Mouse (Mus musculus) adrenal gland, adult (tissue): ENCODE data around the gene Rab15.
"Not testable (repeated sequence)": the region's sequence is repeated elsewhere in the genome, so short reads cannot be mapped to it uniquely, and the experiment has no call there.

Source experiments
- DNase-seq, 2 experiments: peaks; one replicate each; pipeline ENCODE4 v3.0.0; 2022 to 2023; ENCODE audit warnings: low spot score in 1 of 2; ENCODE audit not compliant: inconsistent age in 2 of 2

The Rab15 gene

DNA sequence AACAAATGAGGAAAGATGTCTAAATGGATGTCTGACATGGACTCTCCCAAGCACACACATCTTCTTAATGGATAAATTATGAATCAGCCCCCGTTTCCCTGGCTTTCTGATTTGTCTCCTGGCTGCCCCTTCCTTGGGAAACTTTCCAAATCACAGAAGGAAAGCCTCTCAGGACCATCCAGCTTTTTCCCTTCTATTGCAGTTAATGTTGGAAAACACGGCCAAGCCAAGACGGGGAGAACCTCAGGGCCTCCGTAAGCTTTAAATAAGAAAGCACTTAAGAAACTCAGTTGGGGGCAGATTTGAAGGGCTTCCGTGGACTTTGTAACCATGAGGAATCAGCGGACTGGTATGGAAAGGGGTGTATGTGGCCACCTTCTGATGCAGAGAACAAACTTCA lies 2.9 kb downstream of the Rab15 start:
- DNase-seq = no peak

GRCm38 (mm10) chr12:76818908-76819307 lies 3.8 kb downstream of the Rab15 start:
- no peak for DNase-seq

DNA sequence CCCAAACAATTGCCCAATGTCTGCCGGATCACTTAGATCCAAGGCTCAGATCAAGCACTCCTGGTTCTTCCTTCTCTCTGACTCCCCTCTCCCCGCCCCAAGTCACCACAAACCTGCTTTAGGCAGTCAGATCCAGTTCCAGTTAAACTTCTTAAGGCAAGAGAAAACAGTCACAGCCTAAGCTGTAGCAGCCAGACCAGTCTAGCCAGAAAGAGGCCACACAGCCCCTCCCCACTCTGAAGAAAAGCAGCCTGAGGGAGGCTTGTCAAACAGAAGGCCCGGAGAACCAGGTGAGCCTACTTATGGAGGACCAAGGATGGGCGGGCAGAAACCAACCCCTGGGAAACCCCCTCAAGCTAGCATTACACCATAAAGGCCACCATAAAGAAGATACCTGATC lies 4.6 kb downstream of the Rab15 start:
- DNase-seq = no peak

GRCm38 (mm10) chr12:76817176-76817575 lies 5.5 kb downstream of the Rab15 start:
- no peak for DNase-seq

GRCm38 (mm10) chr12:76816720-76817119 lies 6.0 kb downstream of the Rab15 start:
- no peak for DNase-seq

DNA sequence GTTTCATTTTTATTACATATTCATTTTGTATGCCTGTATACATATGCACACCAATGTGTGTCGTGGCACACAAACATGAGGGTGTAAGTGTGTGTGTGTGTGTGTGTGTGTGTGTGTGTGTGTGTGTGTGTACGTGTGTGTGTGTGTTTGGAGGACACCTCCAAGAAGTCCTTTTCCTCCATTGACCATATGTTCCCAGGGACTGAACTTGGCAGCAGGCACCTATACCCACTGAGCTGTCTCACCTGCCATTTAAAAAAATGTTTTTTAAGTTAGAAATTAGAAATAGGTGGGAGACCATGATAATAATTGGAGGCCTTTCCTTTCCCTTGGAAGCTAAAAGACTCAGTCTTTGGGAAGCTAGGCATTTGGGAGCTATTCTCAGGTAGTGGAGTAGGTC lies 8.6 kb downstream of the Rab15 start:
- DNase-seq = no peak

GRCm38 (mm10) chr12:76813543-76813942 lies 9.2 kb downstream of the Rab15 start:
- peak in 1 of 2 experiments; percentile 32 for DNase-seq

- DNase-seq = no peak
These were observed 11.7 kb downstream of the Rab15 start for GRCm38 (mm10) chr12:76811006-76811405.

DNA sequence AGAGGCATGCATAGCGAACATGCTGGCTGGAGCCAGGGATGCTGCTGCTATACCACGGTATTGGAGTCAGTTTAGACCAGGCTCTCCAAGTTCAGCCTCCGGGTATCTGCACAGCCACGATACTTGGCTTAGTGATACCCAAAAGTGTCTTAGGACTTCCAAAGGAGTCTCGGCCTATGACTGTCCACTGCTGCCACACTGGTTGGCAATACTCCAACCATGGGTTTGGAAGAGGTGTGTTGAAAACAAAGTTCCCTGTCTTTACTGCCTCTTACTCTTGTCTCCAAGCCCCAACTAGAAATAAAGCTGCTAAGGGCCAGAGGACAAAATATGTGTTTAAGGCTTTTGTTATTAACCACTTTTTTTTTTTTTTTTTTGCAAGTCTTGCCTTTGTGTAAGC lies 12.2 kb downstream of the Rab15 start:
- DNase-seq = no peak

DNA sequence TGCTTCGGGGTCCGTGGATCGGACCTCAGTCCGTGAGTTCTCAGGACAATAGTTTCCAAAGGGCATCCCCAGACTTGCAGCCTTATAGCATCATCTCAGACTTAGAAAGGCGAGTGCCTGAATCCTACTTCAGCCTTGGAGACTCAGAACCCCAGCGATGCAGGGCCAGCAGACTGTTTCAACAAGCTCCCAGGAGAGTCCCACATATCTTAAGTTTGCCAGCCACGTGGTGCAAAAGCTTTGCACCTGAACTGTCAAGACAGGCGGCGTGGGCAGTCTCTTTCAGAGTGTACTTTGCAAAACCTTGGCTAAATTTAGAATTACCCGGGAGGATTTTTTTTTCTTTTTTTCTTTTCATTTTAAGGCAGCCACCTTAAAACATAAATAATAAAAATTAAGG lies 14.9 kb downstream of the Rab15 start:
- DNase-seq = no peak

DNA sequence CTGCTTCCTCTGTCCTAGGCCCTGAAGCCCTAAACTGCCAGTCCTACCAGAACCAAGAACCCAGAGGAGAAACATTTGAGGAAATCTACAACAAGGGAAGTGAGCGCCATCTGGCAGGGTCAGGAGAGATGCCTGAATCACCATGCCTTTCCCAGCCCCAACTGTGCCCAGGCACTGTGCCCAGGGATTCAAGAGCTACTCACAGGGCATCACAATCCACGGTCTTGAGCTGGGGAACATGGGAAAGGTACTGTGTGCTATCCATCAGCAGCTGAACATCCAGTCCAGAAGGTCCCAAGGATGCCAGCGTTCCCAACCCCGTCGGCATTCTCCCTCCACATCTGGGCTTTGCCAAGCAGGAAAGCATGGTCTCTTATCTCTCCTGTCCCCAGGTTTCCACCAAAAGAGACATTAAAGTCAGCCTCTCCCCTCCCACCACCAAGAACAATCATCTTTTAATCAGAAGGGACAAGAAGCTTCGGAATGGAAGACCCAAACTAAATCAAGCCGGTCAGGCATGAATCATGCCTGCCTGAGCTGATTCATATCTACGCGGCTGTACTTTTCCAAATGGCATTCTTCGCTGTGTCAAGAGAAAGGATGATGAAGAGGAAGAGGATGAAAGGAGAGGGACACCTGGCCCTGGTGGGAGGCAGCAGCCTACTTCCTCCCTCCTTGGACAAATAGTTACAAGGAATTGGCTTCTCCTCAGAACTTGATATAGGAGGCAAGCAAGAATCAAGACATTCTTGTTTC lies 17.5 kb downstream of the Rab15 start:
- DNase-seq = peak; percentile 59 to 82

GRCm38 (mm10) chr12:76803700-76804252 lies 18.9 kb downstream of the Rab15 start:
- peak; percentile 59 to 87 for DNase-seq

DNA sequence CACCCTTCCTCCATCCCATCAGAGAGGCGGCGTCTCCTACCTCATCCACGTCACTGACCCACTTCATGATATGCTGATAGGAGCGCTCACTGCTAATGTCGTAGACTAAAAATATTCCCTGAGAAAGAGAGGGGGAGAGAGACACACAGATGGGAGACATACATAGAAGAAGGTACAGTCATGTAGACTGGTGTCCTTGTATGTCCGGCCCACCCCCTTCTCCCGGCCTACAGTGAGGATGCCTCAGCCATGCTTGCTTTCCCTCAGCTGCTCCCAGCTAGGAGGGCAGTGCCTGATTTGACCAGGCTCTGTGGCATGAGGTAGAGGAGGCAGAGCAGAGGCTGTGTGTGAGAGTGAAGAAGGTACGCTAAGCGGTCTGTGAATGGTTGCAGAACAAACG lies 19.7 kb downstream of the Rab15 start:
- DNase-seq = no peak

DNA sequence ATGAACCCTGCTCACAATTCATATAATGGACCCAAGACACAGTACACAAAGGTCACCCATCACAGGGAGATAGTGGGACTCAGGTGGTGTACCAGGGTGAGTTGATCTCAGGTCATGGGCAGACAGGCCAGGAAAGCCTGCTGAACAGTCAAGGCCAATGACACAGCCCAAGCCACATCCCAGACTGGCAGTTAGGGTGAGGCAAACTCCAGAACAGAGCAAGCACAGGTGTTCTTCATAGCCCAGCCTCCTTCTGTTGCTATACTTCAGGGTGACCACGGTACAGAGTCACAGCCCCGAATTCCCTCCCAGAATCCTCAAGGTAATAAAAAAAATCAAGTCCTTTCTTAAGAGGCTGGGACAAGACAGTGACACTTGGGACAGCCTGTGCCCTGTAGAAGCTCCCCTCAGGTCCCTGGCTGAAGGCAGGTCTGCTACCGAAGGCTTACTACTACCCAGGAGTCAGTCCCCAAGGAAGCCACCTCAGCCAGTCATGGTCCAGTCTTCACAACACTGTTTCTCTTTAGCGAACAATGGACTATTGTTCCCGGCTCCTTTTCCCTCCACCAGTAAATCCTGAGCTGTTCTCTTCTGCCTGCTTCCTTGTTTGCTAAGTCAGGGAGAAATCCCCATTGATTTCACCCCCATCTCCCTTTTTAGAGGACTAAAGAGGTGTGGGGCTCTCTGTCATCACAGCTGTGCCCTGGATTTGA lies 24.5 kb downstream of the Rab15 start:
- DNase-seq = no peak

DNA sequence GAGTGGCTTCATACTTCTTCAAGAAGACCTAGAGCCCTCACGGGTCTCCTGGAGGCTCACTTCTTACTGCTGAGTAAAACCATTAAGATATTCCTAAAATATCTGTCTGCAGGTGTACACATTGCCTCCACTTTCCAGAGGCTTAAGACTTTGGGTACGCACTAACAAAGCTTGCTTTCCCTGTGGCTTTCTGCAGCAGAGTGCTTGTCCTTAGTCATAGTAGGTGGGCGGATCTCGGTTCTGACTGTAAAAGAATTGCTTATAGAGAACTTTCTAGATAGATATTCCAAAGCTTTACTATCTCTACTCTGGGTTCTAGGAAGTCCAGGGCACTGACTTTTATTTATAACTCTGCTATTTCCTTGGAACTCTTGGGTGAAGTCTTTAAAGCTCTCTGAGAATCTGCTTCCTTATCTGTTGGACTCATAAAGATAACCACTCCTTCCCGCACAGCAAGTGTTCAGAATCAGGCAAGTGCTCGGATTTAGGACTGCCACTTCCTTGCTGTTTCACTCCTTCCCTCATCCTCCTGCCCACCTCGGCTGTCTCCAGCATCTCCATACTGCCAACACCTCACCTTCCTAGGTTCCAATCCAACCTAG lies 25.7 kb downstream of the Rab15 start:
- DNase-seq = no peak

DNA sequence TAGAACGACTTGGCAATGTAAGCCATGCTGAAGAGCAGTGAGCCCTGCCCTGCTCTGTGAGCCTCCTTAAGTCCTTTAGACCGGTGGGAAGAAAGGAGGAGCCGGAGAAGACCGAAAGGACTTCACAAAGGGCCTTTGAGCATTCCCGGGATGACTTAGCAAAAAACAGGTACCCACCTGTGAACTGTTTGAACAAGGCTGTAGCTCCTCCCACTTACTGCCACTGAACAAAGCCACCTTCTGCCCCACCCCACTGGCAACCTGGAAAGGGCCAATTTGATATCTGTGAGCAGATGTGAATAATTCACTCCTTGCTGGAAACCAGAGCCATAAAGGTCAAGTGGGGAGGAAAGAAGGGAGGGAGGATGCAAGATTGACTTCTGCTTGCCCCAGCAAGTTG lies 27.4 kb downstream of the Rab15 start, which contains the start of gene Gpx2:
Gene Gpx2, minus strand, starts transcription at position 205 of the 400 bp plus-strand sequence.
- no peak for DNase-seq

DNA sequence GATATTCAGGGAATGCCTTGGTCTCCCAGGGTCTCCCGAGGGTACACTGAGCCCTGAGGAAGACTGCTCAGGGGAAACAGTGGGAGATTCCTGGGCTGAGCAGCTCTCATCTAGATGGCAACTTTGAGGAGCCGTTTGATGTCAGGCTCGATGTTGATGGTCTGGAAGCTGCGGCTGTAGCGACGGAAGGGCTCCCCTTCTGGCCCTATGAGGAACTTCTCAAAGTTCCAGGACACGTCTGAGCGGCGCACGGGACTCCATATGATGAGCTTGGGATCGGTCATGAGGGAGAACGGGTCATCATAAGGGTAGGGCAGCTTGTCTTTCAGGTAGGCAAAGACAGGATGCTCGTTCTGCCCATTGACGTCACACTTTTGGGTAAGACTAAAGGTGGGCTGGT lies 30.2 kb downstream of the Rab15 start:
- not testable (repeated sequence) for DNase-seq

DNA sequence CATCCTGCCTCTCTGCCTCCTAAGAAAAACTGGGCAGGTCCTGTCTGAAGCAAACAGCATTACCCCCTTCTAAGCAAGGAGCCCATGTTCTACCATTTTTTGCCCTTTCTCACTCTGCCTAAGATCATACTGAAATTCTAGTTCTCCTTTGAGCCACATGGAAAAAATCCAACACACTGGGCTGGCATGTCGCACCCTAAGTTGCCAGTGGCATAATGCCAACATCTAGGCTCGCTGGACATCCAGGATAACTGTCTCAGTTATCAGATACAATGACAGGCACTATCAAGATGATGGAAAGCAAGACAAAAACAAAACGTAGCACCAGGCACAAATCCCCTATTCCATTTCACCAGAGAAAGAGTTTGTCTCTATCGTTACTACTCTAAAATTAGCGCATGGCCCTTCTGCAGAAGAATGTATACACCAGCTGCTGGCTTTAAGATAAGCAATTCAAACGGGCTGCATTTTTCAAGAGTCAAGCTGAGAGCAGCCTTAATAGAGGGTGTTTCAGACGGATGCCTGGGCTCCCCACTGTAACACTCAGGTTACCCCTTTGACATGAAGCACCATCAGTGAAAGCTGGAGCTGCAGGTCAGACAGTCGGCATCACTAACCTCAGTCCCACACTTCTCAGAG lies 32.1 kb downstream of the Rab15 start:
- DNase-seq = no peak

DNA sequence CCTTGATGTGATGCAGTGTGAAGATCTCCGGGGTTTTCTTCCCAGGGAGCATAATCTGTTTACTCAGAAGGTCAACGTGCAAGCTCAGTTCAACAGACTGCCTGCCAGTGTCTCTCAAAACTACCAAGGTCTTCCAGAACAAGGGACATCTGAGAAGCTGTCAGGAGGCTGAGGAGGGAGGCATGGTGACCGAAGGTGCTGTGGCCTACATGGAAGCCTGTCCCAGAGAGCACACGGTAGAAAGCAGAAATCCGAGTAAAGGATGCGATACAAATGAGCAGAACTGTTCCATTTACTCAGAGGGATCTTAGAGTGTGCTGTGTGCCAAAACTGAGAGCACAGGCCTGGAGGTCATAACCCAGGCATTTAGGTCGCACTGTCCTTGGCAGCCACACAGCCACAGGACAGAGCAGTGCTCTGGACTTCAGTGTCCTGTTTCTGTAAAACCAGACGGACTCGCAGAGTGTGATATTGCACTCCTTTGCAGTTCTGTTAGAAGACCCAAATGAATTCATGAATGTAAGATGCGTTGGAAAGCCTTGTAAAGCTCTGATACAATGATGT lies 38.6 kb downstream of the Rab15 start:
- peak; percentile 51 to 81 for DNase-seq

DNA sequence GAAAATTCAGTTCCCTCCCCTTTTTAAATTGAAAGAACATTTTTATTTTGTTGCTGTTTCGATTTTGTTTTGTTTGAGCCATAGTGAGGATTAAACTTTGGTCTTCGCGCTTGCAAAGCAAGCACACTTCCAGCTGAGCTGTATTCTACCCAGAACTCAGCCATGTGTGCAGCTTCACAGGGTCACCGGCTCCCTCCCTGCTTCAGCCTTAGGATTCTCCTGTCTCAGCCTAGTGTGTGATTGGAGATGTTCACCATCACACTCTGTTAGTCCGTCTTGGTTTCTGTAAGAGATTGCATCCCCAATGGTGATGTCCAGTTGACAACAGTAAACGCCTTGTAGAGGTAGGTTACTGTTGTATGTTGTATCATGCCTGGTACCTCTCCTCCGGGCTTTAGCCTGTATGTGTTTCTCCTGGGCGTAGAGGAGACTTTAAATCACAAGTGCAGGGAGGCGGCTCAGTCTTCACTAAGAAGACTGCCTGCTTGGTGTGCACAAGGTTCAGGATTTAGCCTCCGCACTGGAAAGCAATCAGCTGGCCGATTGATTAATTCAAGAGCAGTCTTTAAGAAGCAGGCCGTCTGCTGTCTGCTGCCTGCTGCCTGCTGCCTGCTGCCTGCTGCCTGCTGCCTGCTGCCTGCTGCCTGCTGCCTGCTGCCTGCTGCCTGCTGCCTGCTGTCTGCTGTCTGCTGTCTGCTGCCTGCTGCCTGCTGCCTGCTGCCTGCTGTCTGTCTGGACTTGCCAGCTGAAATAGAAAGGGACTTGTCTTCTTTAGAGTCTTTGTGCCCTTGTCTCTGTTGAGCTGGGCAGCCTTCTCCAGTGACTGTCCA lies 41.9 kb downstream of the Rab15 start:
- DNase-seq = no peak
